Mouse (Mus musculus): ENCODE results near the gene B4gat1.
"Not testable (repeated sequence)": the region's sequence is repeated elsewhere in the genome, so short reads cannot be mapped to it uniquely, and the experiment has no call there.

B4gat1 gene

DNA sequence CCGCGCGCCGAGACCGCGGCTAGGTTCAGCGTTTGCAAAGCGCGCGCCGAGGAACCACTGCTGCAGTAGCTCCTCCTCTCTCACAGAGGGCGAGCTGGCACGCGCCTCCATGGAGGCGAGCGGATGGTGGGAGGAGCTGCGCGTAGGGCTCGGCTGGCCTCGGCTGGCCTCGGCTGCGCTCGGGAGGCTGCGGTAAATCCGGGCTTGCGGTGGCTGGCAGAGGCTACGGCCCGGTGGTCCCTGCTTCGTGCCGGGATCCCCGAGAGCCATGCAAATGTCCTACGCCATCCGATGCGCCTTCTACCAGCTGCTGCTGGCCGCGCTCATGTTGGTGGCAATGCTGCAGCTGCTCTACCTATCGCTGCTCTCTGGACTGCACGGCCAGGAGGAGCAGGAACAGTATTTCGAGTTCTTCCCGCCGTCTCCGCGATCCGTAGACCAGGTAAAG lies at the start of gene B4gat1, which contains the start of gene AC124502.3:
Gene B4gat1 (plus strand): TSS at position 118 of the 448 bp plus-strand sequence.
Gene AC124502.3 (plus strand): TSS at position 183 of the 448 bp plus-strand sequence.
- DNase-seq: peak; percentile 93 to 95

DNA sequence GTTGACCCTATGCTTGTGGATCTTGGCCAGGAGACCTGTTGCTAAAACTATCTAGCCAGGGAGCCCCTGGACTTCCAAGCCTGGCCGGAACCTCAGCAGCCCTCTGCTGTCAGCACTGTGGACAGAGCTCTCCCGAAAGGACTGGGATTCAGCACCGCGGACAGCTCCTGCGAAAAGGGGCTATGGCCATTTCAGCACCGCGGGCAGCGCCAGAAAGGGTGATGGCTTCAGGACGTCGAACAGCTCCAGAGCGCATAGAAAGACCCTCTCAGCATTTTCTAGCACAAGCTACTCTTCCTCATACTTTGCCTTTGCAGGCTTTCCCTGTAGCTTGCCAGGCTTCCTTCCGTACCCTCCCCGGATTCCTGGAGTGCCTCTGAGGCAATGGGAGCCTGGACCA lies 49.6 kb upstream of the B4gat1 start:
- DNase-seq: peak; percentile 41 to 58

DNA sequence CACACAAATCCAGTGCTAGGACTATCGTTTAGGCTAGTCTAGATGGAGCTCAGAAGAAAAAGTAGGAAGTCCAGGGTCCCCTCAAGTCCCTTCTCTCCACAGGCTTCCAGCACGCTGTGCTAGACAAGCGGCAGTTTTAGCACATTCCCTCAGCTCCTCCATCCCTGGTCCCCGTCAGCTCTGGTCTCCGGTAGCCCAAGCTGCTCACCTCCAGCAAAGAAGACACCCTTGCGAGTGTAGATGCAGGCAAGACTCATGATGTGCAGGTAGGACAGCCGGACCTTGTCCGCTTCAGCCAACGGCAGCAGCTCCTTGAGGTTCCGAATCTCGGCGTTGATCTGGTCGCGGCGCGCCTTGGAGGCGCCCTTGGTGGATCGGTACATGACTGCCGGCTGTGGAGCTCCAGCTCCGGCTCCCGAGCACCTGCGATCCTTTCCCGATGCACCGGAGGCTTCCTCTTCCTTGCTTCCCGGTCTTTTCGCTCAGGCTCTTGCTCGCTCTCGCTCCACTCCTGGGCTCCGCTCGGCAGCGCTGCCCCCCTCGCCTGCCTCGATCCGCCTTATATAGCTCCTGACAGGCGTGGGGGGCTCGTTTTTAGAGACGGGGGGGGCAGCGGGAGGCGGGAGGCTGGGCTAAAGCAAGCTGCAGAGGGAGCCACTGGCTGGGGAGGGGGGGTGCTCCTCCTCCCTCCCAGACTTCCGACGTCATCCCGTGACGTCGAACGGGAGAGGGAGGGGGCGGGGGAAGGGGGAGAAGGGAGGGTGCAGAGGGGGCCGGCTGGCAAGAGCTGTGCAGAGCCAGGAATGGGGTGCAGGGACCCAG lies 49.0 kb upstream of the B4gat1 start:
- DNase-seq: peak; percentile 81 to 87

DNA sequence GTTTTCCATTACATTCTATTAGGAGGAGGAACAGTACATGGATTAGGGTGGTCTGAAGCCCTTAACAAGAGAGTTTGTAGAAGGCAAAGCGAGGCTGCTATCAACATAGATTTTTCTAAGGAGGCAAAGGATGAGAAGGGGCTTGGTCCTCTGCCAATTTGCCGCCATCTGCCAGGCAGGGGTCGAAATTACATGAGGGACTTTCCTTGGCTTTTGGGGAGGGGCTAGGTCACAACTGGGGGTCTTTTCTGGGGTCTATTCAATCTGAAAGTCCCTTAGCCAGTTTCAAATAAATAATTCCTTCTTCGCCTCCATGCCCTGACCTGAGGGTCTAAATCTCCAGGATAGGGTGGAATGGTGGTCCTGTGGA lies 48.4 kb upstream of the B4gat1 start, which contains the start of gene Npas4:
Gene Npas4 (minus strand): TSS at position 61 of the 370 bp plus-strand sequence.
- DNase-seq: no peak

DNA sequence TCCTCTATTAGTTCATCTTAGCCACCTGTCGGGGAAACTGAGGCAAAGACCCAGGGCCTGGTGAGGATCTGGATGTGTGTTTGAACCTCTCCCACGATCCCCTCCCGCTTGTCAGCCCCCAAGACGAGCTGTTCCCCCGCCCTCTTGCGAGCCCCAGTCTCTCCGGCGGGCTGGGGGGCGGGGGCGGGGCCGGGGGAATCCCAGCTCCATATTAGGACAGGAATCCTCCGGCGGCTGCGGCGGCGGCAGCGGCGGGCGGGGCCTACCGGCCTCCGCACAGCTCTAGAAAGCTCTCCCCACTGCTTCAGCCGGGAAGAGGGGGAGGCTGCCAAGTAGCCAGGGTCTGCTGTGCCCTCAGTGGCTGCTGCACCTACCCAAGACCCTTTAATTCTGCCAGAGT lies 47.9 kb upstream of the B4gat1 start:
- DNase-seq: peak; percentile 41 to 43

DNA sequence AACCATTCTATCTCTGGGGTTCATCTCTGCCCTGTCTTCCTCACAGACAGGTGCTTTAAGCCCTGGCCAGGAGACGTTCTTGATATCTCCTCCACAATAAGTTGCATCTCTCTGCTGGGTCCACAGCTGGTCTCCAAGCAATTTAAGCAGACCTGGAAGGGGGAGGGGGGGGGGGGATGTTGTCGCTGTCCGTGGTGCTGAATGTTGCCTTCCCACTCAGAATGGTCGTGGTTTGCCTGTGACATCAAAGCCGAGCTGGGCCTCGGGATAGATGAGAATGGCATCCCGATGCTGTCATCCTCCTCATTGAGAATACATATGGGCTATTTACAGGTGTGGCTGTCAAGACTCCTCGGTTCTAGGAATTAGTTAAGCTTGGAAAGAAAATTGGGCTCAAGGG lies 46.3 kb upstream of the B4gat1 start:
- no peak for DNase-seq

DNA sequence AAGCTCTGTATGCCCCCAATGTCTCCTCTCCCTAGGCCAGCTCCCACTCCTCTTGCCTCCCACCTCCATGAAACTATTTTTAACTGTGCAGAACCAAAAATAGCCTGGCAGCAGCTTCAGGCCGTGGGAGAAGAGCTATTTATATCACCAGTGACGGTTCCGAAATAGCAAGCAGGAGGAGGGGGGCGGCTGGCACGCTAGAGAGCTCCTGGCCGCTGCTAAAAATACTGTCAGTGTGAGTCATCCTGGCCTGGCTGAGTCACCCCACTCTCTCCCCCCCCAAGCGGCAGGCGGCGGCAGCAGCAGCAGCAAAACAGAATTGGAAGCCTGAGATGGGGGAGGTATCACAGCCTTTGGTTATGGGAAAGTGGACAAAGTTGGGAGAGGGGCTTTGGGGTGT lies 45.7 kb upstream of the B4gat1 start:
- DNase-seq: peak; percentile 88 to 95

DNA sequence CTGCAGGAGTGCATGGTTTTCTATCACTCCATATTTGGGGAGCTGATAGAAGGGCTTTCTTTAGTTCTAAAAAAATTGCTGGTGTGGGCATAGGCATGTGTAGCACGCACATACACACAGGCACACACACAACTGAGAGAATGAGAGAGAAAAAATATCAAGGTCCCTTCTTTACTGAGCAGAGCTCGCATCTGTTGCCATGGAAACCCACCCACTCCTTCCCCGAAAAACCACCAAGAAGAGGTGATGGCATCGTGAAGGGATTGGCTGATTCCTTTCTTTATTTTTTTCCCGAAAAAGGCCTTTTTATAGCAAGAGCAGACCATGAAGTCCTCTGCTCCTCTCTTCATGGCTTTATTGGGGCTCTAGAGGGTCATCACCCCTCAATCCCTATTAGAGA lies 44.6 kb upstream of the B4gat1 start:
- DNase-seq: no peak

DNA sequence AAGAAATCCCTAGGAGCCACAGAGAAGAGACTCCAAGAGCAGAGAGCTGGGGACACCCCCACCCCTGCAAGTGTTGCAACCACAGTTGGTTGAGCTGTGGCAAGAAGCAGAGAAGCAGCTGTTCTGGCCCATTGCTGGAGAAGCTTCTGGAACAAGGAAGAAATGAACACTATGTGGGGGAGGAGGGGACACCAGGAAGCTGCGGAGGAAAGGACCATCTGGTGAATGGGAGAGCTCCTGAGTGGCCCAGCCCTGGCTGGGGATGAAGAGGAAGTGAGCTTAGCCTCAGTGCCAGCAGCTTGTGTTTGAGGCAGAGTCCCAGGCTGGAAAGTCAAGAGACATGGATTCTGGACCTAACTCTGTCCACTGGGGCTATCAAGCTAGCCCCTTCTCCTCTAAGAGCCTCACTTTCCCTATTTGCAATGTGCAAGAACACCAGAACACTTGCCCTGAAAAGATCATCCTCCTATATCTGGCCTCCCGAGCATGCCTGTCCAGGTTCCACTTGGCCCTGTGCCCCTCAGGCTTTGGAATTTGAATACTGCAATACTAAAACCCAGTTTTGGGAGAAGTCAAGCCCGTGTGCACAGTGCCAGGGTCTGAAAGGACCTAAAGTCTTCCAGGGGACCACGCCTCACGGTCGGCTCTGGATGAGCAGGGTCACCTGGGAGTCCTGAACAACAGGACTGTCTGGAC lies 39.0 kb upstream of the B4gat1 start:
- DNase-seq: peak; percentile 50 to 59

DNA sequence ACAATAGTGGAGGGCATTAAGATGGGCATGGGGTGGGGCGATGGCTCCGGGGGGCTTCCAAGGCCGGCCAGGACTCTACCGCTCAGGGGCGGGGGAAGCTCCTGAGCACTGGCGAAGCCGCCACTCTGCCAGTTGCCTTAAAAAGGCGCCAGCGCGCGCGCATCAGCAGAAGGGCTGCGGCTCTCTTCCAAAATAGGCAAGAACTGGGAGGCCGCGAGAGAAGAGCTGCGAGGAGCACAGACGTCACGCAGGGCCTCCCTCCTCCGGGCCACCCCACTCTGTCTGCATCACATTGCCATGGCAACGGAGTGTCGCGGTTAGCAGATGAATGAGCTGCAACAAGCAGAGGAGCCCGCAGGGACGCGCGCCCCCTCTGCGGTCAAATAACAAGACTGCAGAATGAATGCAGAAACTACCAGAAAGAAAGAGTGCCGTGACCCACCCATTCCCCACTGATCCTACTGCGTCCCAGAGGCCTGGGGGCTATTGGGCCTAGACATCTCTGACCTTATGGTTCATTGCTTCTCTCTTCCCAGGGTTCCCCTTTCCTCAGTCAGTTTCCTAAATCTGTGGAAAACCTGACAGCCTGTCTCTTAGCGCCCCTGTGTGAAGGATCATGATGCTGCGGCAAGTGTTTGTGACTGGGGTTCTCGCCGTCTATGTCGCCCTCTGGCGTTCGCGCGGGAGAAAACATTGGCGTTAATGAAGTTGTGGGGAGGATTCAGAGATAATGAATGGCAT lies 36.8 kb upstream of the B4gat1 start:
- peak; percentile 90 to 91 for DNase-seq

DNA sequence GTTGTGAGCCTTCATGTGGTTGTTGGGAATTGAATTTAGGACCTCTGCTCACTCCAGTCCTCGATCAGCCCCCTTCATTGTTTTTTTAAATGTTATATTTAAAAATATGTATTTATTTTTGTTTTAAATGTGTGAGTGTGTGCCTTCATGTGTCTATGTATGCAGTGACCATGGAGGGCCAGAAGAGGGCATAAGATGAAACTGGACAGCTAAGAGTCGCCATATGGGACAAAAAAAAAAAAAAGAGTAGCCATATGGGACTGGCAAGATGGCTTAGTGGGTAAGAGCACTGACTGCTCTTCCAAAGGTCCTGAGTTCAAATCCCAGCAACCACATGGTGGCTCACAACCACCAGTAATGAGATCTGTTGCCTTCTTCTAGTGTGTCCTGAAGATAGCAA lies 35.0 kb upstream of the B4gat1 start:
- DNase-seq: not testable (repeated sequence)

DNA sequence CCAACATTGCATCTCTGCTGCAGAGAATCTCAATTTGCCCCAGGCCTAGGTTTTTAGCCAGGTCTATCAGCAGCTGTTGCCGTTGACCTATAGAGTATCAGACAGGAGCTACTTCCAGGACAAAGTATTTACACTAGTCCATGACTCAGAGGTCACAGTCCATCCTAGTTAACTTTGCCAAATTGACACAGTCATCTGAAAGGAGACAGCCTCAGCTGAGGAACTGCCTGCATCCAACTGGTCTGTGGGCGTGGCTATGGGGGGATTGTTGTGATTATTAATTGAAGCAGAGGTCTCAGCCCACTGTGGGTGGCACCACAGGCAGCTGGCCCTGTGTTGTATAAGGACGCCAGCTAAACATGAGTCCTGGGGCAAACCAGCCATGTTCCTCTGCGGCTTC lies 33.7 kb upstream of the B4gat1 start:
- no peak for DNase-seq

DNA sequence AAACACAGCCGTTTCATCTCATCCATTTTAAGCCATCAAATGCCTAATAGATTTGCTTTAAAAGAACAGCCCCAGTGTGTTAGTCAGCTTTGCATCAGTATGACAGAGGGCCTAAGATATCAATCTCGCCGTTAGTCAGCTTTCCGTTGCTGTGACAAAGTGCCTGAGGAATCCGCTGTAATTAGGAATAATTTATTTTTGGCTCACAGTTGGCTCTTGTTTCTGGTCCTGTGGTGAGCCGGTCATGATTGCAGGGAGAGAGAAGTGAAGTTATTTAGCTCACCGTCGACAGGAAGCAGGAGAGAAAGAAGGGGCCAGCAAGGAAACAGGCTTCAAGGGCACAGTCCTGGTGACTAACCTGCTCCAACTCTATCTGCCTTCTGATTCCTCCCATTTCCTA lies 25.5 kb upstream of the B4gat1 start:
- no peak for DNase-seq

DNA sequence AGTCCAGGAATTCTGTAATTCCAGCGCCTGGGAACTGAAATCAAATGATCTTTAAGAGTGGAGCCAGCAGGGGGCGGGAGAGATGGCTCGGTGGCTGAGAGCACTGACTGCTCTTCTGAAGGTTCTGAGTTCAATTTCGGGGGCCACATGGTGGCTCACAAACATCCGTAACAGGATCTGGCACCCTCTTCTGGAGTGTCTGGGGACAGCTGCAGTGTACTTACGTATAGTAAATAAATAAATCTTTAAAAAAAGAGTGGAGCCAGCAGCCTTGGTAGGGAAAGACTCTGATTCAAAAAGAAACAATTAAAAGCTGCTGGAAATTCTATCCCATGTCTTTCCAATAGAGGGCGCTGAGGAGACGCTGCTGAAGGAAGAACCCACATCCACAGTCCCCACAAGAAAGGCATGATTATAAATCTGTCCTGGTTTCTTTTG lies 23.6 kb upstream of the B4gat1 start:
- DNase-seq: peak; percentile 48 to 61

DNA sequence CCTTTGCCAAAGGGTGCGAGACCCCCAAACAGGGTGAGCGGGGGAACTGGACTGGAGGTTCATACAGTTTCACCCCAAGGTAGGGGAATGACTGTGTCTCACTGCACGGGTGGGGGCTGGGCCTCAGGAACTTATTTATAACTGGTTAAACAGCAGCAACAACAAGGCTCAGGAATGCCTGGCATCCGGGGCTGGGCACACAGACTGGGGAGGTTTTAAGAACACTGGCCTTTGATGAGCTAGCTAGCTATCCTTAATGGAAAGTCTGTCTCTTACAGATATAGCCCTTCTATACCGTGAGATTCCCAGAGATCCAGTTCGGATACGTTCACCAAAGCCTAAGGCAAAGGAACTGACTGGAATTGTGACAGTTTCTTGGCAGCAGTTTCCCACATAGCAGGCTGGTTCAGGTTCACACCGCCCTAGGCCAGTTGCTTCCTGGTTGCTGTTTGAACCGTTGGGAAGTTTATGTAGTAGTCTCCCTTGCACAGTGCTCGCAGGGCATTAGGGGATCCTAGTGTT lies 22.3 kb upstream of the B4gat1 start:
- no peak for DNase-seq

DNA sequence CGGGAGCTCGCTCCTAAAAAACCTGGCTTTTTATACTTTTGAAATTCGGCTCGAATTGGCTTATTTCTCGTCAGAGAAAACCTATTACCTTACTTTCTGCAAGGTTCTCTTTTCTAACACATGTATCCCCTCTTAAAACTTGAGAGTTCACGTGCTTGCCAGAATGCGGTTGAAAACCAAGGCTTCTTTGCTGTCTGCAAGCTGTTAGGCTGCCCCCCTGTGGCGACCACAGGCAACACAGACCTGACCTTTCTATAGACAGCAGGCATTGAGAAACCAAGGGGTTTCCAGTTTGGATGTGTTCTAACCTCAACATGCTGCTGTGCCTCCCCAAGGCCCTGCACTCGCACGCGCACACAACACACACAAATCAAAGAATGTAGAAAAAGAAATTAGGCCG lies 21.8 kb upstream of the B4gat1 start:
- DNase-seq: peak; percentile 80 to 82

DNA sequence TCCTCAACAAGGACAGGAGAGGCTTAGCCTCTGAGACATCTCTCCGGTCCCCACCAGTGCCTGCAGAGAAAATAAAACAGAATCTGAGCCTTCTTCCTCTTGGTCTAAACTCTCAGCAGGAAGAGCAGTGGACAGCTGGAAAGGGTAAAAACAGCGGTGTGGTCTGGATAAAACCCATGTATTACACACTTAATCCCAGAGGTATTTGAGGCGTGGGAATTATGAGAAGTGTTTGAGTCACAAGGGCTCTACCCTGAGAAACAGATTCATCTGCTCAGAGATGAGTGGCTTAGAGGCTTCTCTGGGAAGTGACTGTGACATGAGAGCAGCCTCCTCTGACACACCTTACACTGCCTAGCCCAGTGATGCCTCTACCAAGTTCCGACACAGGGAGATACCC lies 21.0 kb upstream of the B4gat1 start:
- no peak for DNase-seq

DNA sequence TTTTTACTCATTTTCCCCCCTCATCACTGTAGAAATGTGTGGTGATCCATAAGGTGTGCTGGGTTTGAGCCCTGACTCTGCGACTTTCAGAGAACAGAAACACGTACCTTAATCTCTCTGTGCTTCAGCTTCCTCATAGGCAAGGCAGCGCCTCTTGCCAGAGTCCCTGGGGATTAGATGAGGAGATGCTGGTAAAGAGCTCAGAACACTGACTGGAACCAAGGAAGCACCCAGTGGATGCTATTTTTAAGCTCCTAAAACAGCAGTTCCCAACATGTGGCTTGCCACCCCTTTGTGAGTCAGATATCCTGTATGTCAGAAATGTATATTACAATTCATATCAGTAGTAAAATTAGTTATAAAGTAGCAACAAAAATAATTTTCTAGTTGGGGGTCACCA lies 20.4 kb upstream of the B4gat1 start:
- DNase-seq: no peak

DNA sequence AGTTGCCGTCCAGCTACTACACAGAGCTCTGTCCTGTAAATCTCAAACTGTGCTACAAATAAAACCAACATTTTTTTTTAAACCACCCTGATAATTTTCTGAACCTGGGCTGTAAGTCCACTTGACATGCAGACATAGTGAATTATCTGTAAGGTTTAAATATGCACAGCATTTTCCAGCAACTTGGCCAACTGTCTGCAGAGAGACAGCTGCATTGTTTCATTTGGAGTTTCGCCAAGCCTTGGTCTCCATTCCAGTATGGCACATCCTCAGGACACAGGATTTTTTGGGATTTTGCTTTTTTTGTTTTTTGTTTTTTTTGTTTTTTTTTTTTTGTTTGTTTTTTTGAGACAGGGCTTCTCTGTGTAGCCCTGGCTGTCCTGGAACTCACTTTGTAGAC lies 17.2 kb upstream of the B4gat1 start:
- DNase-seq: no peak

DNA sequence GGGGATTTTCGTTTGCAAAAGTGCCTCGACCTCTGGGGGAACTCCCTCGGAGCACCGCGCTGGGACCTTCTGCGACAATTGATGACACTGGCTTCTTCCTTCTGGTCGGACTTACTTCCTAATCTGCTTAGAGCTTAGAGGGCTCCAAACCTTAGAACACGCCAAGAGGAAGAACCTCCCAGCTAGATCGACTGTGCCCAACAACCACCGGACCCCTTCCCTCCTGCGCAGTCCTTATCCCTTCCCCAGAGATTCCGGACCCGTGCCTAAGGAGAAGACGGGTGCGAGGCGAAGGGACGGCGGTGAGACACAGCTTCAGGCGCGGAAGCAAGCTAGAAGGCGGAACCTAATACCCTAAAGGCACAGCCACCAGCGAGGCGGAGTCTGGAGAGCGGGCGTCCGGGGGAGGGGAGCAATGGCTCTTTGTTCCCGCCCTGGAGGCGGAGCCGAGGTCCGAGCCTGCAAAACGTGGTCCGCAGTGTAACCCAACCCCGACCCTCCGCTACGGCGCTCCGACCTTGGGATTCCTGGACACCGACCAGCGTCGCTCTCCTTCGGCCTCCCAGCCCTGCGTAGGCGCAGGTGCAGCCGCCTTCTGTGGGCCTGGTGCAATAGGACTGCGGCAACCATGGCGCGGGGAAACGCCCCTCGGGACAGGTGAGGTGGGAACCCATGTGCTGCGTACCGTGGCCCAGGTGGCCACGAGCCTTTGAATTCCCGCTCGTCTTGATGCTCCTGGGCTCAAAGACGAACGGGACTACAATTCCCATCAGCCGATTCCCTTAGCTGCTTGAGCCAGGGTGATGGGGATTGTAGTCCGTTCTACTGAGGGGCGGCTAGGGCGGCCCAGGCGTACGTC lies 14.8 kb upstream of the B4gat1 start, which contains the start of gene Slc29a2:
Gene Slc29a2 (plus strand): TSS at position 240 of the 859 bp plus-strand sequence.
- peak; percentile 91 to 96 for DNase-seq

DNA sequence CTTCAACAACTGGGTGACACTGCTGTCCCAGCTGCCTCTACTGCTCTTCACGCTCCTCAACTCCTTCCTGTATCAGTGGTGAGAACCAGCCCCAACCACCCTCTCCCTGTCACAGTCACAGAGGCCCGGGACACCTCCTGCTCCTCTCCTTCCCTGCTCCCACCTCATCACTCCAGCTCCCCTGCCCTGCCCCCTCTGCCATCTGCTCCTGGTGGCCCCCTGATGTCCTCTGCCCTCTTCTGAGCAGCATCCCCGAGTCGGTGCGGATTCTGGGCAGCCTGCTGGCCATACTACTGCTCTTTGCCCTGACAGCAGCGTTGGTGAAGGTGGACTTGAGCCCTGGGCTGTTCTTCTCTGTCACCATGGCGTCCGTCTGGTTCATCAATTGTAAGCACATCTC lies 12.5 kb upstream of the B4gat1 start:
- DNase-seq: no peak

DNA sequence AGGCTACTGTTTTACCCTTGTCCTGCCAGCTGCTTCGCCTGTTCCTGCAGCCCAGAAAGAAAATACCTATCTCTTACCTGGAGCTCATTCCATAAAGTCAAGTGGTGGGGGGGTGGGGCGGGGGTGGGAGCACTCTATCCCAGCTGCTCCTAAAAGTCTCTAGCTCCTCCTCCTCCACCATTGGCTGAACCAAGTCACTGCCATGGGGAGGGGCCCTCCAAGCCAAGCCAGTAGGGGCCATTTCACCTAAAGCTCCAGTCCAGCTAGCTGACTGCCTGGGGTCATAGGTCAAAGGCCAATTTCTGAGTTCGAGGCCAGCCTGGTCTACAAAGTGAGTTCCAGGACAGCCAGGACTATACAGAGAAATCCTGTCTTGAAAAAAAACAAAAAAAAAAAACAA lies 5.9 kb upstream of the B4gat1 start:
- DNase-seq: no peak
